Mouse (Mus musculus): ENCODE data around the gene Spaca4.

The Spaca4 gene

GRCm38 (mm10) chr7:45700301-45701015 is 25.2 kb downstream of the Spaca4 start:
- in situ Hi-C loops (cut with MboI, MseI): no loop called here

GRCm38 (mm10) chr7:45699523-45700141 is 26.0 kb downstream of the Spaca4 start, which contains the start of gene Car11:
Car11 (plus strand) TSS chr7:45699843.
- in situ Hi-C loops (cut with MboI, MseI): no loop called here

GRCm38 (mm10) chr7:45697894-45698293 is 27.7 kb downstream of the Spaca4 start:
- in situ Hi-C loops (cut with MboI, MseI): no loop called here

GRCm38 (mm10) chr7:45695098-45695497 is 30.5 kb downstream of the Spaca4 start:
- in situ Hi-C loops (cut with MboI, MseI): no loop called here

- in situ Hi-C loops (cut with MboI, MseI): no loop called here
Measured at GRCm38 (mm10) chr7:45693921-45694591, 31.6 kb downstream of the Spaca4 start, which contains the start of gene Sec1. Sec1 (minus strand) TSS chr7:45694402.

- in situ Hi-C loops (cut with MboI, MseI): no loop called here
Measured at GRCm38 (mm10) chr7:45692364-45692763, 33.2 kb downstream of the Spaca4 start.

GRCm38 (mm10) chr7:45689800-45690199 is 35.8 kb downstream of the Spaca4 start:
- in situ Hi-C loops (cut with MboI, MseI): no loop called here

GRCm38 (mm10) chr7:45689099-45689498 is 36.5 kb downstream of the Spaca4 start:
- in situ Hi-C loops (cut with MboI, MseI): no loop called here

- in situ Hi-C loops (cut with MboI, MseI): no loop called here
Measured at GRCm38 (mm10) chr7:45686841-45687240, 38.8 kb downstream of the Spaca4 start.

- in situ Hi-C loops (cut with MboI, MseI): no loop called here
Measured at GRCm38 (mm10) chr7:45685811-45686210, 39.8 kb downstream of the Spaca4 start.

- in situ Hi-C loops (cut with MboI, MseI): no loop called here
Measured at GRCm38 (mm10) chr7:45683396-45684050, 42.1 kb downstream of the Spaca4 start, which contains the start of gene Ntn5. Ntn5 (plus strand) TSS chr7:45684022.

GRCm38 (mm10) chr7:45682144-45683126 is 43.2 kb downstream of the Spaca4 start:
- in situ Hi-C loops (cut with MboI, MseI): no loop called here

GRCm38 (mm10) chr7:45681046-45681736 is 44.4 kb downstream of the Spaca4 start:
- in situ Hi-C loops (cut with MboI, MseI): no loop called here

- in situ Hi-C loops (cut with MboI, MseI): no loop called here
Measured at GRCm38 (mm10) chr7:45679966-45680621, 45.5 kb downstream of the Spaca4 start.

GRCm38 (mm10) chr7:45678513-45678912 is 47.1 kb downstream of the Spaca4 start:
- in situ Hi-C loops (cut with MboI, MseI): no loop called here

GRCm38 (mm10) chr7:45677627-45678295 is 47.9 kb downstream of the Spaca4 start:
- in situ Hi-C loops (cut with MboI, MseI): no loop called here

All from T-helper 17 cell (primary cell).